Mouse (Mus musculus) ovary, adult 10 weeks (tissue): ENCODE data around the gene Rnf186. TPM values are rescaled to one million over a fixed set of nuclear protein-coding genes. Genes with fewer than 3 reads are reported as not detected.

ENCODE experiments used
- polyA plus RNA-seq: library from polyadenylated mRNA; stranded (reverse); fragments of 350-450 nt; fragmentation: Illumina TruSeq; extraction: RNeasy Lipid Tissue Mini Kit (QIAGEN cat#74804); gene quantifications from one replicate; pipeline ENCODE4 v1.2.3, GENCODE M21; 2014

The Rnf186 gene
- polyA plus RNA-seq = not detected

GRCm38 (mm10) chr4:138966866-138967265 is at the start of gene Rnf186:
Rnf186 (plus strand) TSS chr4:138967112.

GRCm38 (mm10) chr4:138972827-138973718 is 6.2 kb downstream of the Rnf186 start, which contains the start of gene Tmco4:
Tmco4 (plus strand) TSS chr4:138972888.

Other genes starting within 250 kb of the Rnf186 start
- not detected for gene Pla2g2c, start 242.3 kb upstream of the Rnf186 start, polyA plus RNA-seq
- 4.1 TPM for gene Ubxn10, start 229.9 kb upstream of the Rnf186 start, polyA plus RNA-seq
- gene Pla2g2f, start 209.5 kb upstream of the Rnf186 start, polyA plus RNA-seq = not detected
- gene Pla2g2d, start 191.4 kb upstream of the Rnf186 start, polyA plus RNA-seq = 2.7 TPM
- gene Pla2g5, start 103.6 kb upstream of the Rnf186 start, polyA plus RNA-seq = 11.3 TPM
- gene Gm13030, start 93.1 kb upstream of the Rnf186 start, polyA plus RNA-seq = not detected
- gene Pla2g2e, start 89.2 kb upstream of the Rnf186 start, polyA plus RNA-seq = not detected
- gene Otud3, start 53.2 kb upstream of the Rnf186 start, polyA plus RNA-seq = 2.6 TPM
- 0.94 TPM for gene Tmco4, start 5.8 kb downstream of the Rnf186 start, polyA plus RNA-seq
- gene Htr6, start 108.5 kb downstream of the Rnf186 start, polyA plus RNA-seq = not detected
- gene Nbl1, start 125.9 kb downstream of the Rnf186 start, polyA plus RNA-seq = 2.5 TPM
- 158 TPM for gene Minos1, start 164.0 kb downstream of the Rnf186 start, polyA plus RNA-seq
- 47.8 TPM for gene Capzb, start 225.8 kb downstream of the Rnf186 start, polyA plus RNA-seq